Mouse (Mus musculus): ENCODE measurements around the gene Cachd1.

DNA sequence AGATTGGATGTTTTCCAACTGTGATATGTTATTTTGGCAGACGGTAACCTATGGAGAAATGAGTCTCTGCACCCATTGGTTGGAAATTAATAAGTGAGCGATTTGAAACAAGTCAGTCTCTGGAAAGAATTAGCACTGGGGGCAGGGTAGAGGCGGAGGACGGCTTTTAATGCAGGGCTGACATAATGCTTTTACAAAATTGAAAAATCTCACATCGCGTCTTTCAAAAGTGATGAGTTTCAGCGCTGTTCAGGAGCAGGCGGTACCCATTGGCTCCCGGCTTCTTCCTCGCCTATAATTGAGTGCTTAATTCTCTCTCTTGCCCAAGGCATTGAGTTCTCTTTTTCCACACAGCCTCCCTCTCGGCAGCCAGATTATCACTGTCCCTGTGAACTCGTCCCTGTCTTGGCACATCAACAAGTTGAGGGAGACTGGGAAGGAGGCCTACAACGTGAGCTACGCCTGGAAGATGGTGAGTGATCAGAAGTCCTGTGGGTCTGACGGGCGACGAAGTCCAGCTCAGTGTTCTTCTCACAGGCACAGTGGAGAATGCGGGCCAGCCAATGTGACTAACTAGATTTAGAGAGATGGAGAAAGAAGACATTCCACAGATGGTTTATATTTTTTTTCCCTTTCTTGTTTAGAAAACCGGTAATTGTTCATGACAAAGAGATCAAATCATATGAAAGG lies 191.4 kb downstream of the Cachd1 start:
- no peak for TF ChIP-seq CTCF (IDR thresholded peaks at IDR 0.05; ENCODE audit: control insufficient read depth, insufficient read depth, low read length)
- TF ChIP-seq POLR2A (IDR thresholded peaks at IDR 0.05; ENCODE audit: borderline replicate concordance, control insufficient read depth, low read depth, low read length), result no peak
